Mouse (Mus musculus) liver, embryonic 14.5 days (tissue): ENCODE data around the gene Atn1.

ENCODE experiments used
- CTCF ChIP-seq: IDR thresholded peaks from 2 replicates; pipeline ENCODE4 v1.5.1; 2016; ENCODE audit warnings: antibody characterized with exemption, low read depth, control low read depth
- EP300 ChIP-seq: IDR thresholded peaks from 2 replicates; pipeline ENCODE4 v1.6.1; 2016; ENCODE audit warnings: antibody characterized with exemption, low read depth

GRCm38 (mm10) chr6:124702102-124702783 is 54.1 kb downstream of the Atn1 start:
- no peak for TF ChIP-seq EP300
- peak; percentile 28; the same call in 1 of the 2 replicates for TF ChIP-seq CTCF
